Mouse (Mus musculus) heart, adult 11 months (tissue): ENCODE measurements around the gene Tcap.

Source experiments
- DNase-seq: peaks from one replicate; pipeline ENCODE4 v3.0.0; 2022

The Tcap gene

GRCm38 (mm10) chr11:98413731-98414130 is 30.1 kb downstream of the Tcap start:
- no peak for DNase-seq

- DNase-seq, result no peak
Observed at GRCm38 (mm10) chr11:98414162-98414561, 30.6 kb downstream of the Tcap start.

- no peak for DNase-seq
Observed at GRCm38 (mm10) chr11:98417074-98417473, 33.5 kb downstream of the Tcap start.

GRCm38 (mm10) chr11:98418273-98418672 is 34.7 kb downstream of the Tcap start:
- DNase-seq, result no peak

GRCm38 (mm10) chr11:98418939-98419547 is 35.4 kb downstream of the Tcap start:
- no peak for DNase-seq

DNA sequence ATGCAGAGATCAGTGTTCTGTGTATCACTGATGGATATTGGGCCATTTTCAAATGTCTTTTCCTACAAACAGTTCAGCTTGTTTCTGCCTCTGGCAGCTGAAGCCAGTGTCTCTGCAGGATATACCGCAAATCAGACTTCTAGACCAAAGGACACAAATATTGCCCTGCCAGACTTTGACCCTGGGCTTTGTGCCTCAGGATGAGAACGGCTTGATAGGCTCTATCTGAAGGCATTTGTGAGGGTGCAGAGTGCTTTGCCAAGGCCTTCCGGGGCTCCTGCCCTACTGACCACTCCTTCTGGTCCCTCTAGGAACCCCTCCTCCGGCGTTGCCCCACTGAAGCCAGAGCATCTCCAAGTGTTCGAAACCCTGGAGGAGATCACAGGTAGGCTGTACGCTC is 43.0 kb downstream of the Tcap start:
- DNase-seq, result no peak

DNA sequence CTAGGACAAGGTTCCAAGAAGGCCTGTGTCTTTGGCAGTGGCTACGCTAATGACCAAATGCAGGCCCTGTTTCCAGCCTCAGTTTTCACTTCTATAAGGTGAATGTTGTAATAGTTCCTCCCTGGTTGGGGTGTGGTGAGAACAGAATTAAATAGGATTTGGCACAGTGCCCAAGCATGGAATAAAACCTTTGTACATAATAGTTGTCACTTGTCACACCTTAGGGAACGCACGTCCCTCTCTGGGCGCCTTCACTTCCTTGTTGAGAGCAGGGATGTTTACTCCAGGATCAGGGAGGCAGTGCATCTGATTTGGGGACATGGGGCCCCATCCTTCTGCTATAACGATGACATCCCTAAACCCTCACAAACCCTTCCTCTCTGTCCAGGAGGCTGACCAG is 44.8 kb downstream of the Tcap start:
- DNase-seq, result peak; percentile 89

- peak; percentile 86 for DNase-seq
Observed at GRCm38 (mm10) chr11:98431743-98432502, 48.3 kb downstream of the Tcap start.
